Mouse (Mus musculus) liver, postnatal 0 days (tissue): ENCODE data around the gene Tpcn1. TPM values are rescaled to one million over a fixed set of nuclear protein-coding genes. Genes with fewer than 3 reads are reported as not detected.
A peak's percentile ranks its signal among the peaks of the same experiment; 100 is the strongest.

Source experiments
- ATAC-seq: fragments of 200-750 bp; cut with Nextera tagmentation; 2 replicates; pipeline ENCODE4 v1.8.0; 2017; ENCODE audit warnings: mild to moderate bottlenecking, moderate library complexity
- DNase-seq: peaks from one replicate; pipeline ENCODE4 v3.0.0-alpha.2; 2016
- H3K27ac ChIP-seq: fragments of 300-500 bp; sonication (generic); 2 replicates; pipeline ENCODE4 v1.5.1; 2014; ENCODE audit warnings: antibody characterized with exemption, moderate library complexity, mild to moderate bottlenecking, low read depth
- H3K27me3 ChIP-seq: fragments of 300-500 bp; sonication (generic); 2 replicates; pipeline ENCODE4 v1.6.1; 2014; ENCODE audit warnings: low read length, control low read depth, mixed read lengths; ENCODE audit not compliant: insufficient read depth
- H3K36me3 ChIP-seq: fragments of 300-500 bp; sonication (generic); replicated peaks from 2 replicates; pipeline ENCODE4 v1.6.1; 2014; ENCODE audit warnings: mild to moderate bottlenecking, control low read depth, low read length, moderate library complexity, mixed read lengths; ENCODE audit not compliant: insufficient read depth
- H3K4me1 ChIP-seq: fragments of 300-500 bp; sonication (generic); 2 replicates; pipeline ENCODE4 v1.6.1; 2014; ENCODE audit warnings: antibody characterized with exemption, mild to moderate bottlenecking, control low read depth; ENCODE audit not compliant: insufficient read depth
- H3K4me2 ChIP-seq: fragments of 300-500 bp; sonication (generic); 2 replicates; pipeline ENCODE4 v1.6.1; 2014; ENCODE audit warnings: low read depth, mild to moderate bottlenecking, low read length, moderate library complexity, mixed read lengths
- H3K4me3 ChIP-seq: fragments of 300-500 bp; sonication (generic); 2 replicates; pipeline ENCODE4 v1.5.1; 2014; ENCODE audit warnings: low read depth, low read length
- H3K9ac ChIP-seq: fragments of 300-500 bp; sonication (generic); replicated peaks from 2 replicates; pipeline ENCODE4 v1.6.1; 2014; ENCODE audit warnings: mild to moderate bottlenecking, moderate library complexity
- H3K9me3 ChIP-seq: fragments of 300-500 bp; sonication (generic); 2 replicates; pipeline ENCODE4 v1.6.1; 2016; ENCODE audit warnings: mild to moderate bottlenecking, control low read depth, low read length, mixed read lengths
- CTCF ChIP-seq: sonication (generic); IDR thresholded peaks from 2 replicates; pipeline ENCODE4 v1.5.1; 2016; ENCODE audit warnings: antibody characterized with exemption, low read depth
- EP300 ChIP-seq: IDR thresholded peaks from 2 replicates; pipeline ENCODE4 v1.6.1; 2016; ENCODE audit warnings: antibody characterized with exemption, low read depth, mild to moderate bottlenecking
- WGBS: fragments of 180-500 bp; shearing (Covaris S2); extraction: QIAGEN DNeasy Blood & Tissue Kit; methylation state at CpG from one replicate; pipeline ENCODE4 v1.1.7; 2014; ENCODE audit not compliant: insufficient replicate concordance; 5-methylcytosine and 5-hydroxymethylcytosine counted together
- polyA plus RNA-seq: library from polyadenylated mRNA; unstranded; fragments of >200 nt; fragmentation: Nextera tagmentation; extraction: Ambion mirVana; gene quantifications from 2 replicates; pipeline ENCODE4 v1.2.1, GENCODE M21; 2015

Gene Tpcn1
- polyA plus RNA-seq, 1 experiment from 2014 or later = 18.6 TPM

- no peak overlapping the region for H3K4me3 ChIP-seq
- WGBS = 73% methylated on average over 23 of the region's 23 CpGs
- no peak overlapping the region for H3K9ac ChIP-seq
- no peaks in the 10 kb centered on the region for H3K27me3 ChIP-seq
- no peaks in the 10 kb centered on the region for H3K9me3 ChIP-seq
- peak overlapping the region; percentile 77 for H3K27ac ChIP-seq
- no peaks in the 10 kb centered on the region for H3K4me1 ChIP-seq
- DNase-seq = peak; percentile 59
- ATAC-seq = peak; percentile 38
- peak overlapping the region; percentile 29 for H3K4me2 ChIP-seq
- TF ChIP-seq EP300 = no peak
- TF ChIP-seq CTCF = no peak
- peaks cover 86% of the 10 kb centered on the region for H3K36me3 ChIP-seq
Observed at GRCm38 (mm10) chr5:120621078-120621765, 32.7 kb upstream of the Tpcn1 start.

GRCm38 (mm10) chr5:120620375-120621077 is 32.1 kb upstream of the Tpcn1 start:
- H3K36me3 ChIP-seq = peaks cover 83% of the 10 kb centered on the region

GRCm38 (mm10) chr5:120619201-120619600 is 30.7 kb upstream of the Tpcn1 start:
- Histone ChIP-seq H3K4me3 (no peak overlapping the region), H3K27me3 (no peaks in the 10 kb centered on the region), H3K9me3 (no peaks in the 10 kb centered on the region), H3K4me1 (peaks cover 3% of the 10 kb centered on the region), H3K36me3 (peaks cover 74% of the 10 kb centered on the region), H3K9ac (no peak overlapping the region), H3K4me2 (no peak overlapping the region), H3K27ac (no peak overlapping the region)
- WGBS = 19% methylated on average over 5 of the region's 5 CpGs
- peak; percentile 81 for DNase-seq
- no peak for ATAC-seq
- TF ChIP-seq CTCF (peak; percentile 93), EP300 (no peak)

More at GRCm38 (mm10) chr5:120620375-120621077, 32.1 kb upstream of the Tpcn1 start:
- TF ChIP-seq CTCF = peak; percentile 100
- no peak for TF ChIP-seq EP300
- Histone ChIP-seq H3K9ac (no peak overlapping the region), H3K27ac (0 out of 2 replicates have a peak overlapping the region, but pooled peaks have one; percentile 77), H3K27me3 (no peaks in the 10 kb centered on the region), H3K4me3 (no peak overlapping the region), H3K4me2 (no peak overlapping the region), H3K9me3 (no peaks in the 10 kb centered on the region), H3K4me1 (no peaks in the 10 kb centered on the region)
- ATAC-seq = peak; percentile 55
- DNase-seq = peak; percentile 89
- WGBS = 68% methylated on average over 18 of the region's 18 CpGs

DNA sequence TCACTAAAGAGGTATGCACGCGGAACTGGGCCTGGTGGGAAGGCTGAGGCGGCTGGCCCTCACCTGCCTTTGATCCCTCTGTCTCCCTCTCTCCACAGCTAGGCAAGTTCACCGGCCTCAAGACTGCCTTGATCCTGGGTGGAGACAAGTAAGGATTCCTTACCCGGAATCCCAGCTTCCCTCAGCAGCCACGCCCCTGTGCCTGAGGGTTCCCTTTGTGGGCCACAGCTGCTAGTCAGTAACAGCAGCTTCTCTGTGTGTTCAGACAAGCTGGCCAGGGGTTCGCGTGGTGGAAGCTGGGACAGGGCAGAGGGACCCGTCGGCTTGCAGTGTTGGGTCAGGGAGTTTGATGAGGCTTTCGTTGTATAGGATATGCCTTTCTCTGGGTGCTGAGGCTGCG is 30.3 kb upstream of the Tpcn1 start:
- ATAC-seq (no peak), DNase-seq (no peak)
- no peak overlapping the region for H3K27ac ChIP-seq
- 85% methylated on average over 12 of the region's 12 CpGs for WGBS
- TF ChIP-seq CTCF (no peak), EP300 (no peak)
- H3K36me3 ChIP-seq = peaks cover 69% of the 10 kb centered on the region
- H3K9me3 ChIP-seq = no peaks in the 10 kb centered on the region
- no peak overlapping the region for H3K9ac ChIP-seq
- H3K4me2 ChIP-seq = no peak overlapping the region
- H3K4me1 ChIP-seq = peaks cover 8% of the 10 kb centered on the region
- no peak overlapping the region for H3K4me3 ChIP-seq
- no peaks in the 10 kb centered on the region for H3K27me3 ChIP-seq

- Histone ChIP-seq H3K9me3 (no peaks in the 10 kb centered on the region), H3K36me3 (peaks cover 44% of the 10 kb centered on the region), H3K4me3 (no peak overlapping the region), H3K27ac (no peak overlapping the region), H3K9ac (no peak overlapping the region), H3K4me1 (peaks cover 18% of the 10 kb centered on the region), H3K27me3 (no peaks in the 10 kb centered on the region), H3K4me2 (no peak overlapping the region)
- DNase-seq (peak; percentile 62), ATAC-seq (no peak)
- WGBS = 95% methylated on average over 4 of the region's 4 CpGs
- TF ChIP-seq CTCF (peak; percentile 77), EP300 (no peak)
Observed at GRCm38 (mm10) chr5:120615903-120616302, 27.4 kb upstream of the Tpcn1 start.

- TF ChIP-seq EP300 (no peak), CTCF (no peak)
- Histone ChIP-seq H3K36me3 (peaks cover 15% of the 10 kb centered on the region), H3K9ac (peak overlapping the region; percentile 71), H3K27ac (peak overlapping the region; percentile 82), H3K4me1 (peaks cover 19% of the 10 kb centered on the region), H3K27me3 (no peaks in the 10 kb centered on the region), H3K4me2 (peak overlapping the region; percentile 94), H3K4me3 (peak overlapping the region; percentile 73), H3K9me3 (no peaks in the 10 kb centered on the region)
- peak; percentile 90 for ATAC-seq
- WGBS = under 1% methylated on average over 69 of the region's 69 CpGs
- peak; percentile 100 for DNase-seq
Observed at GRCm38 (mm10) chr5:120612822-120613604, 24.5 kb upstream of the Tpcn1 start.
